Mouse (Mus musculus) layer of hippocampus, postnatal 36 days (tissue): ENCODE data around the gene Rps2. TPM values are rescaled to one million over a fixed set of nuclear protein-coding genes. Genes with fewer than 3 reads are reported as not detected.
A peak's percentile ranks its signal among the peaks of the same experiment; 100 is the strongest.
"Not testable (repeated sequence)": the region's sequence is repeated elsewhere in the genome, so short reads cannot be mapped to it uniquely, and the experiment has no call there.

Experiments used
- DNase-seq, 2 experiments: peaks; one replicate each; pipeline ENCODE4 v3.0.0; 2022
- total RNA-seq, 2 experiments: library from RNA; stranded (reverse); gene quantifications; 2 replicates each; pipeline ENCODE4 v1.2.3; 2021

Gene Rps2
- 100 to 1,000 TPM; 326 to 349 TPM for total RNA-seq

- no peak for DNase-seq
Observed at GRCm38 (mm10) chr17:24717943-24718342, at the start of gene Rps2, which contains the start of gene Rnf151. Gene Rps2, plus strand, starts transcription at chr17:24718116. Gene Rnf151, minus strand, starts transcription at chr17:24718063.

- DNase-seq, result not testable (repeated sequence)
Observed at GRCm38 (mm10) chr17:24669214-24669544, 48.7 kb upstream of the Rps2 start.

DNA sequence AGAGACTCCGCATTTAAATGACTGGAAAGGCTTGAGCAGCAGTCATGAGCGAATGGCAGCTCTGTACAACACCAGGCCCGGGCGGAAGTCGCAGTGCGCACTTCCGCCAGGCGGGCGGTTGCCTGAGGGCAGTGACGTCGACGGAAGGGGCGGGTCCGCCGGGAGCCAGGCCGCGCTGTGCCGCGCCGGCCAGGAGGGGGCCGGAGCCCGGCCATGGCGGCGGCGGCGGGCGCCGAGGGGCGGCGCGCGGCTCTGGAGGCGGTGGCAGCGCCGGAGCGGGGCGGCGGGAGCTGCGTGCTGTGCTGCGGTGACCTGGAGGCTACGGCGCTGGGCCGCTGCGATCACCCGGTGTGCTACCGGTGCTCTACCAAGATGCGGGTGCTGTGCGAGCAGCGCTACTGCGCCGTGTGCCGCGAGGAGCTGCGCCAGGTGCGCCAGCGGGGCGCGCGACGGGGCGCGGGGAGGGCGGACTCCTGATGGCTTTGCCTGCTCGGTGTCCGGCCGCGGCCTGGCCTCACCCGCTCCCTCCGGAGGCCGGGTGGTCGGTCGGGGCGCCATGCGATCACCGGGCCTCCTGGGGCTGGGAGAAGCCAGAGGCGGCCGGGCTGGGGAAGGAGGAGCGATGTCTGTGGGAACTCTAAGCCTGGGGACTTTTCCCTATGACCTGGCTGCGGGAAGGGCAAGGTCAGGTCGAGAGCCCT lies 48.2 kb upstream of the Rps2 start, which contains the start of gene Zfp598:
Zfp598 (plus strand) TSS at position 143 of the 701 bp plus-strand sequence.
- DNase-seq, result peak; percentile 93 to 94

- DNase-seq, result no peak
Observed at GRCm38 (mm10) chr17:24670246-24670844, 47.6 kb upstream of the Rps2 start.

- no peak for DNase-seq
Observed at GRCm38 (mm10) chr17:24671346-24671745, 46.6 kb upstream of the Rps2 start.

DNA sequence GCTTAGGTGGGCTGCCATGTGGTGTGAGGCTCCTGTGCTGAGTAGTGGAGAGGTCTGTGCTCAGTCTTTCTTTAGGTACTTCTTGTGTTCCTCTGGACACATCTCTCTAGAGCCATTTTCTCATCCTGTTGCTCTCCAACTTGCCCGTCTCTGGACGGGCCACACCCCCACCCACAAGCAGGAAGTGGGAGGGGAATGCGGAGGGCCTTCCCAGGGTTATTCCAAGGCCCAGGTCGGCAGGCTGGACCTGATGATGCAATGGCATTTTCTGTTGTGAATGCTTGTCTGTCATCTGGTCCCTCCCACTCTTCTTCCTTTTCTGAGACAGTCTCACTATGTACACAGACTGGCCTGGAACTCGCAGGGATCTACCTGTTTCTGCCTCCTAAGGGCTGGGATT lies 45.8 kb upstream of the Rps2 start:
- DNase-seq, result no peak

- DNase-seq, result peak; percentile 48 to 55
Observed at GRCm38 (mm10) chr17:24674277-24674676, 43.6 kb upstream of the Rps2 start.

DNA sequence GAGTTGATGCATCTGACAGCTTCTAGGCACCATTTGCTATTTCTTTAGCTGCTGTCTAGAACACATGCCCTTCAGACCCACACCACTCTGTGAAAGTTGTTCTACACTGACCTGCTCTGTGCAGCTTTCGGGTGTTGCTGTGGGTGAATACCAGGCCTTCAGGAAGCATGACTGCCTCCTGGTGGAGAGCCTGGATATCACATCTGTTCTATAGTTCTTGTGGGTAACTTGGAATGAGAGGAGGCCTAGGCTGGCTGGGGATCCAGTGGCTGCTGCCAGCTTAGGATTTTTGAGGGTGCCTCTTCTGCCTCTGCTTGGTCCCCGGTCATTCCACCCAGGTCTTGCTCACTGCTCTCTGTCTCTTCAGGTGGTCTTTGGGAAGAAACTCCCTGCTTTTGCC lies 41.7 kb upstream of the Rps2 start:
- peak in 1 of 2 experiments; percentile 56 for DNase-seq

GRCm38 (mm10) chr17:24676877-24677276 lies 41.0 kb upstream of the Rps2 start:
- DNase-seq, result no peak

DNA sequence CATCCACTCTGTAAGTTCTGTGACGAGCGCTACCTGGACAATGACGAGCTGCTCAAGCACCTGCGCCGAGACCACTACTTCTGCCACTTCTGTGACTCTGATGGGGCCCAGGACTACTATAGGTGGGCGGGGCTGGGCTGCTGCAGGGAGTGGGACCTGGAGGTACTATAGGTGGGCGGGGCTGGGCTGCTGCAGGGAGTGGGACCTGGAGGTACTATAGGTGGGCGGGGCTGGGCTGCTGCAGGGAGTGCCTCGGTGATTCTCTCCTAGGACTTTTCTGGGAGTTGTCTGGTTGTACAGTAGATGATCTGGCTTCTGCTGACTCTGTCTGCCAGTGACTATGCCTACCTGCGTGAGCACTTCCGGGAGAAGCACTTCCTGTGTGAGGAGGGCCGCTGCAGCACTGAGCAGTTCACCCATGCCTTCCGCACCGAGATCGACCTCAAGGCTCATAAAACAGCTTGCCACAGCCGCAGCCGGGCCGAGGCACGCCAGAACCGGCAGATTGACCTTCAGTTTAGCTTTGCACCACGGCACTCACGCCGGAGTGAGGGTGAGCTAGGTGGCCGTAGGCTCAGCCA lies 40.3 kb upstream of the Rps2 start:
- no peak for DNase-seq

- no peak for DNase-seq
Observed at GRCm38 (mm10) chr17:24686514-24686913, 31.4 kb upstream of the Rps2 start.

DNA sequence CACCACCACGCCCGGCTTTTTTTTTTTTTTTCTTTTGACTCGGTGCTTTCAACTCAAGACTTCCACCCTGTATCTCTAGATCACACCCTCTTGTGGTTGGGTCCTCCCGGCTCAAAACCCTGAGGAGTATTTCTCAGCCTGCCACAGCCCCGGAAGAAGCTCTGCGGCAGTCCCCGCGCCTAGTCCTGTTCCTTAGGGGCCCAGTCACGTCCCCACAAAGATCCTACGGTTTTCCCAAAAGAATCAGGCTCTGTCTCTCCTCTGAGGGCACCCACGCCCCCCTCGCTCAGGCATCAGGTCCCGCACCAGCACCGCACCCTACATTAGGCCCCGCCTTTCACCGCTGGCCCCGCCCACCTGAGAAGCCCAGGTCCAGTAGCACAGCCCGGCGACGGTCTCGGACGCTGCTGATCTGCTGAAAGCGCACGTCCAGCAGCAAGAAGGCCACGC lies 30.7 kb upstream of the Rps2 start:
- peak in 1 of 2 experiments; percentile 27 for DNase-seq

DNA sequence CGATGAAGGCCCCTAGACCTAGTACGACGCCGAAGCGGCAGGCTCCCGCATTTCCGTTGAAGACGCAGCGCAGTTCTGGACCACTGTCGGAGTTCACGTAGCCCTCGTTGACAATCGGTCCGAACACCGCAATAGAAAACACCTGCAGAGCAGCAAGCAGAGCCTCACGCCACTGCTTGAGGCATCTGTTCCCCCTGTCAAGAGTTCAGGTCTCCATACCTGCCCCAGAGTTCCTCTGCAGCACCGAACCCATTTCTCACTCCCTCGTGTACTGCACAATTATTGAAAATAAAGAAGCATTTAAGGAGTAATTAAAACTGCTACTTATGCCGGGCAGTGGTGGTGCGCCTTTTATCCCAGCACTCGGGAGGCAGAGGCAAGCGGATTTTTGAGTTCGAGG lies 30.3 kb upstream of the Rps2 start:
- no peak for DNase-seq

- DNase-seq, result peak; percentile 60 to 63
Observed at GRCm38 (mm10) chr17:24689251-24690081, 28.4 kb upstream of the Rps2 start, which contains the start of gene Syngr3. Gene Syngr3, minus strand, starts transcription at chr17:24689955.

GRCm38 (mm10) chr17:24692385-24692784 lies 25.5 kb upstream of the Rps2 start:
- no peak for DNase-seq

GRCm38 (mm10) chr17:24695326-24696010 lies 22.4 kb upstream of the Rps2 start:
- DNase-seq, result peak in 1 of 2 experiments; percentile 35

DNA sequence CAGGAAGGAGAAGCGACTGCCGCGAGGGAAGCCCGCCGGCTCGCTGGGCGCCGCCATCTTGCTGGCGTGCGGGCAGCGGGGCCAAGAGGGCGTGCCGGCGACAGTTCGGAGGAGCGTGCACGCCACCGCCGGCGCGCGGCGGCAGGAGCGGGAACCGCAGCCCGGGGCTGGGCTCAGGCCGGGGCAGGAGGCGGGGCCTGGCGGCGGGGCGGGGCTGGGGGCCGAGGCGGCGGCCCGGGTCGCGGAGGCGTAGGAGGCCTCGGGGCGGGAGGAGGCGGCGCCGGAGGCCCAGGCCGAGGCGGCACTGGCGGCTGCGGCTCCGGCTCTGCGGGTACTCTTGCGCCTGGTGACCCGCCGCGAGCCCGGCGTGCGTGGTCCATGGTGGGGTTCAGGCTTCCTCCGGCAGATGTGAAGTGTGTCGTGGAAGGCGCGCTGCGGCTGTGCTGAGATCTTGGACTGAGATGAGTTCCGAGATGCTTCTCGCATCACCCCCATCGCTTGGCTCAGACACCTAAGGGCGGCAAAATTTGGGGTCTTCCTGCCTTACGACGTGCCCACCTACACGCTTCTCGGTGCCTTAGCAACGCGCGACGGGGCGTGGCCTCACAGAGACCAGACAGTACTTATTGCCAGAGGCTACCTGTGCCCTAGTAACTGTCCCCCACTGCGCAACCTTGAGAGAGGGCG lies 21.8 kb upstream of the Rps2 start, which contains the start of the genes Gfer and Noxo1:
Gfer (minus strand) TSS at position 146 of the 687 bp plus-strand sequence.
Noxo1 (plus strand) TSS at position 224 of the 687 bp plus-strand sequence.
- DNase-seq, result peak; percentile 77 to 82

- no peak for DNase-seq
Observed at GRCm38 (mm10) chr17:24697985-24698384, 19.9 kb upstream of the Rps2 start.

DNA sequence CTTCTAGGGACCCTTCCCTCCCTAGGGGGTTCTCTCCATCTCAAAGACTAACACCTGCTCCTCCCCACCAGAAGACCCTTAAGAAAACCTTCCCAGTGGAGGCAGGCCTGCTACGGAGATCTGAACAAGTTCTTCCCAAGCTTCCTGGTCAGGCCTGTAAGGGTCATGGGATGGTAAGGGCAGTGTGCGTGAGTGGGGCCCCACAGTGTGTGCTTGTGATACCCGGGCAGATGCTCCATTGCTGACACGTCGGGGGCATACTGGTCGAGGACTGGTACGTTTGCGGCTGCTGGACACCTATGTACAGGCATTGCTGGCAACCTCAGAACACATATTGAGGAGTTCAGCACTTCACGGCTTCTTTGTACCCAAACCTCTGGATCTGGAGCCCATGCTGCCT lies 19.2 kb upstream of the Rps2 start:
- DNase-seq, result no peak

DNA sequence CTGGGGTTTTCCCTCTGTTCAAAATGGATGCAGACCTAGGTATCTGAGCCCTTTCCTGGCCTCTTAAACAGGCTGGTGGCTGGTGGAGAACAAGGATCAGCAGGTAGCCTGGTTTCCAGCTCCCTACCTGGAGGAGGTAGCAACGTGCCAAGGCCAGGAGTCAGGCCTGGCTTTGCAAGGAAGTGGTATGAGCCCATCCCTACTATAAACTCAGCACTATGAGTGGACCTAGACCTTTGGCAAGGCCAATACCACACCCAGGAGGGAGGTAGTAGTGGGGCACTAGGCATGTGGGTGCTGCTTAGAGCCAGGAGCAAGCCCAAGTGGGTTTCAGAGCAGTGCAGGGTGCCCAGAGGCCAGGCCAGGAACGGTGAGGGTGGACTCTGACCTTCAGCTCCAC lies 18.4 kb upstream of the Rps2 start:
- DNase-seq, result no peak

DNA sequence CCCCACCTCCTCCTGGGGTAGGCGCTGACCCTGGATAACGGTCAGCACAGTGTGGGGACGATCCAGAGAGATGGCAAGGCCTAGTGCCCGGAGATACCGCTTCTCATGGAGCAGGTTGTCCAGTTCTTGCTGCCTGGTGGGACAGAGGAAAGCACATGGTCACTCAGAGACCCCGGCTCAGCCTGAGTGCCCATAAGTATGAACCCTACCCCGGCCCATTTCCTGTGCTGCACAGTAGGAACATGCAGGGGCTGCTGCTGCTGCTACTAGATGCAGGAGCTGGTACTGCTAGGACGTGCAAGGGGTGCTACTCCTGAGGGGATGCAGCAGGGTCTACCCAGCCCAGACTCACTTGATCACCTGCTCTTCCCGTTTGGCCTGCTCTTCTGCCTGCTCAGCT lies 16.7 kb upstream of the Rps2 start:
- no peak for DNase-seq
